Mouse (Mus musculus): Measurements from ENCODE around the gene Ly6g6c. TPM values are rescaled to one million over a fixed set of nuclear protein-coding genes. Genes with fewer than 3 reads are reported as not detected.

Gene Ly6g6c
- polyA plus RNA-seq, 1 experiment, result 9.3 TPM

DNA sequence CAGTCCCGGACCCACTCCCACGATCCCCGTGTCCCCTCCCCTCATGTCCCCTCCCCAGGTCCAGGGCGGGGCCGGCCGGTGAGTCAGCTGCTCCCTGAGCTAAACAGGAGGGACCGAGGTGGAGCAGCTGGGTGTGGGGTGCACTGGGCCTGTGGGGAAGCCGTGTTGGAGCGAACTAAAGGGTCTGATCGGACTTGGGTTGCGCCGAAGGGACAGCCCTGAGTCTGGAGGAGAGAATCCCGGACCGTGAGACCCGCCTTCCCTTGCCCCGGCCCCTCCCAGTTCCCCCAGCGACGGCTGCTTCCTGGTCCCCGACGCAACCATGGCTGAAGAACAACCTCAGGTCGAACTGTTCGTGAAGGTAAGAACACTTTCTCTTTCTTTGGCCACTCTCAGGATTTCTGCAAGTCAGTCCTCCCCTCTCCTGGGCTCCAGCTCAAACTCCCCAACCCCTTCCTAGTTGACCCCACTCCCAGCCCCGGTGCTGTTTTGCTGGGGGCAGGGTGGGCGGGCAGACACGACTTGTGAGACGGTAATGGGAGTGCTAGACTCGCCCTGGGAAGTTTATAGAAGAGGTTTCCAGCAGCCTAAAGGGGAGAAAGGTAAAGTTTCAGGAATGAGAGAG is 14.9 kb upstream of the Ly6g6c start:
- Histone ChIP-seq H3K4me3 (ENCODE audit: low read depth, low read length) (peak overlapping the region; percentile 76), H3K36me3 (ENCODE audit: control insufficient read depth, insufficient read depth, low read length) (peaks cover 27% of the 10 kb centered on the region), H3K4me1 (ENCODE audit: control insufficient read depth, insufficient read depth, insufficient read length, low read length) (peaks cover 28% of the 10 kb centered on the region), H3K27ac (ENCODE audit: insufficient read depth, low read depth, low read length) (peak overlapping the region; percentile 83), H3K27me3 (ENCODE audit: control insufficient read depth, insufficient read depth, low read length) (no peaks in the 10 kb centered on the region)
- WGBS, result 2% methylated on average over 27 of the region's 27 CpGs
- TF ChIP-seq CTCF (IDR thresholded peaks at IDR 0.05; ENCODE audit: extremely low read depth, insufficient read length, insufficient replicate concordance, low read depth, low read length) (no peak), POLR2A (IDR thresholded peaks at IDR 0.05; ENCODE audit: low read depth, low read length) (peak; percentile 73; the same call in 1 of the 2 replicates)

DNA sequence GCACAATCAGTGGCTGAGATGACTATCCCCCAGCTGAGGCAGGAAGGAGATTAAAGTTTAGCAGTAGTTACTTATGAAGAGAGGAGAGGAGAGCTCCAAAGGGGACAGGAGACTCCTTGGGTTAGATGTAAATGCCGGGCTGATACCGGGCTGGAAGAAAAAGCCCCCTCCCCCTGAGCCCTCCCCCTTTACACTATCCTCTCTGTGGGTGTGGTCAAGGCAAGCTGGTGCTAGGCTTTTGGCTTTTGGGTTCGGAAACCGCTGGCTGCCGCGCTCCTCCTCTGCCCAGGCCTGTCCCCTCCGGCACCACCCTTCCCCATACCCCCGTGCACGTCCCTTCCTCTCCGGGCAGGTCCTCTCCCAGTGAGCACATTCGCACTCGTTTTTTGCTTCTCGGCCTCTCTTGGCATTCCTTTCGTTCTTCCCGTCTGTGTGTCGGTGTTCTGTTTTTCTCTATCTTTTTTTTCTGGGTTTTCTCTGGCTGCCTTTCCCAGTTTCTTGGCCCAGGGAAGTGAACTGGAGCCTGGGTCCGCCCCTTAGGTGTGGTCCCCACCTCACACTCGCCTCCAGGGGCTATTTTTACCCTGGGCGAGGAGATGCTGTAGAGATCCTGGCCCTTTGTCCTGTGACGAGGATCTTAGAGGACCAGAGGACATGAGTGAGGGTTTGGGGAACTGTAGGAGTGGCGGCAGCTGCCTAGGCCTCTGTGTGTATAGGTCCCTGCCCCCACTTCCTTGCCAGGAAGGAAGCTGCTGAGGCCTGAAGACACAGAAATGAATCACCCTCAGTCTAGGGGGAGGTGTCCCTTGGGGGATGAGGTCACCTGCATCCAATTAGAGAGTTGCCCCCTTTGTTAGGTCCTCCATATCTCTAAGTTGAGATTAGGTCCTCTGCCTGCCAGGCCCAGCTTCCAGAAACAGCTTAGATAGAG is 13.8 kb upstream of the Ly6g6c start:
- Histone ChIP-seq H3K4me3 (ENCODE audit: low read depth, low read length) (peak overlapping the region; percentile 76), H3K36me3 (ENCODE audit: control insufficient read depth, insufficient read depth, low read length) (peaks cover 39% of the 10 kb centered on the region), H3K27ac (ENCODE audit: insufficient read depth, low read depth, low read length) (peak overlapping the region; percentile 83), H3K4me1 (ENCODE audit: control insufficient read depth, insufficient read depth, insufficient read length, low read length) (peaks cover 22% of the 10 kb centered on the region), H3K27me3 (ENCODE audit: control insufficient read depth, insufficient read depth, low read length) (no peaks in the 10 kb centered on the region)
- peak; percentile 59; the same call in 1 of the 2 replicates for TF ChIP-seq POLR2A (IDR thresholded peaks at IDR 0.05; ENCODE audit: low read depth, low read length)
- no peak for TF ChIP-seq CTCF (IDR thresholded peaks at IDR 0.05; ENCODE audit: extremely low read depth, insufficient read length, insufficient replicate concordance, low read depth, low read length)
- 1% methylated on average over 21 of the region's 21 CpGs for WGBS

DNA sequence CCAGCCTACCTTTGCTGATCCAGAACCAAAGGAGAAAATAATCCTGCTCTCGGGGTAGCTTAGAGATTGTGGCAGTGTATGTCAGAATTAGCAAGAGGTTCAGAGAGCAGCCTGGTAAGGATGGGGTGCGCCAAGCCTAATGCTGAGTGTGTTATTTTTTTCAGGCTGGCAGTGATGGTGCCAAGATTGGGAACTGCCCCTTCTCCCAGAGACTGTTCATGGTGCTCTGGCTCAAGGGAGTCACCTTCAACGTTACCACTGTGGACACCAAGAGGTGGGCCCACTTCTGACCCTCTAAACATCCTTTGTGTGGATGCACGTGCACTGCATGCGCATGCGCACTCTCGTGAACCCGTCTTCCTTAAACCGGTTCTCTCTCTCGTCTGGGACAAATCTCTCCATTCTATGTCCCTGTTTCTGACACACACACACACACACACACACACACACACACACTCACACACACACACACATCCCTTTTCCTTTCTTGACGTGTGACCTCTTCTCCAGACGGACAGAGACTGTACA is 12.9 kb upstream of the Ly6g6c start:
- 83% methylated on average over 12 of the region's 12 CpGs for WGBS
- TF ChIP-seq CTCF (IDR thresholded peaks at IDR 0.05; ENCODE audit: extremely low read depth, insufficient read length, insufficient replicate concordance, low read depth, low read length) (no peak), POLR2A (IDR thresholded peaks at IDR 0.05; ENCODE audit: low read depth, low read length) (no peak)
- H3K36me3 ChIP-seq (ENCODE audit: control insufficient read depth, insufficient read depth, low read length), result peaks cover 45% of the 10 kb centered on the region

DNA sequence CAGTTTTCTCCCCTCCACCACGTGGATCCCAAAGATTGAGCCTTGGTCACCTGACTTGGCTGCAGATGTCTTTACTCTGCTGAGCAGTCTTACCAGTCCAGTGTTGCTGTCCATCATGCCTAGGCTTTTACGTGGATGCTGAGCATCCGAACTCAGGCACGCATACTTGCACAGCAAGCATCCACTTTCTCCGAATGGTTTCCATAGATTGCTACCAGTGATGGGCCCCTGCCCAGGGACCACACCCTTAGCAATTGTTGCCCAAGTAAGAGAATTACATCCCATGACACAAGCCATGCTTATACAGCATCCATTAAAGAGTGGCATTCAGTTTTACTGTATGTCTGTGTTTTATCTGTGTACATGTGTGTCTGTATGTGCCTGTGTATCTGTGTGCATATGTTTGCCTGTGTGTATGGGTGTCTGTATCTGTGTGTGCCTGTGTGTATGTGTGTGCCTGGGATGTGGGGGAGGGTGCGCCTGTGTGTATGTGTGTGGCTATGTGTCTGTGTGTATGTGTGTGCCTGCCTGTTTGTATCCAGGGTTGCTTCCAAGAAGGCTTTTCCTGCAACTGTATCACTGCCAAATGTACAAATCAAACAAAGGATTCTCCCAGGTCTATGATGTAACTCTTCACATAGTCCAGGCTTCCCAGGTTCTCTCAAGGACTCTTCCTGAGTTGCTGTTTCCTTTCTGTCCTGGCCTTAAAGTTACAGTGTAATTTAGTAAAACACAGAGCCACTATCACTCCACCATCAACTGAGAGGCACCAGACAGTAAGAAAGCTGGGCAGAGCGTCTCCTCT is 9.3 kb upstream of the Ly6g6c start:
- Histone ChIP-seq H3K36me3 (ENCODE audit: control insufficient read depth, insufficient read depth, low read length) (peaks cover 55% of the 10 kb centered on the region), H3K4me1 (ENCODE audit: control insufficient read depth, insufficient read depth, insufficient read length, low read length) (peaks cover 26% of the 10 kb centered on the region), H3K4me3 (ENCODE audit: low read depth, low read length) (no peak overlapping the region), H3K27me3 (ENCODE audit: control insufficient read depth, insufficient read depth, low read length) (no peaks in the 10 kb centered on the region), H3K27ac (ENCODE audit: insufficient read depth, low read depth, low read length) (no peak overlapping the region)
- WGBS, result 85% methylated on average over 7 of the region's 7 CpGs
- no peak for TF ChIP-seq CTCF (IDR thresholded peaks at IDR 0.05; ENCODE audit: extremely low read depth, insufficient read length, insufficient replicate concordance, low read depth, low read length)
- TF ChIP-seq POLR2A (IDR thresholded peaks at IDR 0.05; ENCODE audit: low read depth, low read length), result no peak

More for the DNA sequence above, 12.9 kb upstream of the Ly6g6c start:
- peaks cover 20% of the 10 kb centered on the region for H3K4me1 ChIP-seq (ENCODE audit: control insufficient read depth, insufficient read depth, insufficient read length, low read length)
- peak overlapping the region; percentile 12 for H3K27ac ChIP-seq (ENCODE audit: insufficient read depth, low read depth, low read length)
- peak overlapping the region; percentile 76 for H3K4me3 ChIP-seq (ENCODE audit: low read depth, low read length)
- no peaks in the 10 kb centered on the region for H3K27me3 ChIP-seq (ENCODE audit: control insufficient read depth, insufficient read depth, low read length)

DNA sequence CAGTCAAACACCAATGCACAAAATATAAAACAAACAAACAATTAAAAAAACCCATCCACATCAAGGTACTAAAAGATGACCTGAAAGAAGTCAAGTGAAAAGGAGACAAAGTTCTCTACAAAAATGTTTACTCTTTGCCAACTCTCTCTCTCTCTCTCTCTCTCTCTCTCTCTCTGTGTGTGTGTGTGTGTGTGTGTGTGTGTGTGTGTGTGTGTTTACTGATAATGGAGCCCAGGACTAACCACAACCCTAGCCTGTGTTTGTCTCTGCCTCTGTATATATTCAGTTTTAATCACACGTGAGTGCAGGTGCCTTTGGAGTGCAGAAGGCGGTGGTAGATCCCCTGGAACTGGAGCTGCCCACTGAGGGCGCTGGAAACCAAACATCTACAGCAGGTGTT is 8.1 kb upstream of the Ly6g6c start:
- H3K36me3 ChIP-seq (ENCODE audit: control insufficient read depth, insufficient read depth, low read length), result peaks cover 54% of the 10 kb centered on the region
- no peaks in the 10 kb centered on the region for H3K27me3 ChIP-seq (ENCODE audit: control insufficient read depth, insufficient read depth, low read length)
- TF ChIP-seq CTCF (IDR thresholded peaks at IDR 0.05; ENCODE audit: extremely low read depth, insufficient read length, insufficient replicate concordance, low read depth, low read length) (no peak), POLR2A (IDR thresholded peaks at IDR 0.05; ENCODE audit: low read depth, low read length) (no peak)
- H3K4me3 ChIP-seq (ENCODE audit: low read depth, low read length), result no peak overlapping the region
- H3K4me1 ChIP-seq (ENCODE audit: control insufficient read depth, insufficient read depth, insufficient read length, low read length), result peaks cover 26% of the 10 kb centered on the region
- 79% methylated on average over 3 of the region's 3 CpGs for WGBS
- H3K27ac ChIP-seq (ENCODE audit: insufficient read depth, low read depth, low read length), result no peak overlapping the region

DNA sequence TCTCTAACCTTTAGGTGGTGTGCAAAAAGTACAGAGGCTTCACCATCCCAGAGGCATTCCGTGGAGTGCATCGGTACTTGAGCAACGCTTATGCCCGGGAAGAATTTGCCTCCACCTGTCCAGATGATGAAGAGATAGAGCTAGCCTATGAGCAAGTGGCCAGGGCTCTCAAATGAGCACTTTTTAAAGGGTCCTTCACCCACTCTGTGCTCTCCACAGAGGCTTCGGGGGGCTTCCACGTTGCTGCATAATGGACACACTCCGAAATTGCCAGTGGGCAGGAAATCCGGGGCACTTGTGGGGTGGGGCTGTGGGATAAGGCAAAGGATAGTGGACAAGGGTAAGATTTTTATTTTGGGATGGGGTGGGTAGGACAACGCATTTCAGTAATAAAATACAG is 6.9 kb upstream of the Ly6g6c start:
- Histone ChIP-seq H3K4me1 (ENCODE audit: control insufficient read depth, insufficient read depth, insufficient read length, low read length) (peaks cover 21% of the 10 kb centered on the region), H3K4me3 (ENCODE audit: low read depth, low read length) (no peak overlapping the region), H3K27ac (ENCODE audit: insufficient read depth, low read depth, low read length) (no peak overlapping the region), H3K36me3 (ENCODE audit: control insufficient read depth, insufficient read depth, low read length) (peaks cover 42% of the 10 kb centered on the region), H3K27me3 (ENCODE audit: control insufficient read depth, insufficient read depth, low read length) (no peaks in the 10 kb centered on the region)
- TF ChIP-seq POLR2A (IDR thresholded peaks at IDR 0.05; ENCODE audit: low read depth, low read length) (no peak), CTCF (IDR thresholded peaks at IDR 0.05; ENCODE audit: extremely low read depth, insufficient read length, insufficient replicate concordance, low read depth, low read length) (no peak)
- 58% methylated on average over 9 of the region's 9 CpGs for WGBS
